Mouse (Mus musculus): Measurements from ENCODE around the gene Rnf220. TPM values are rescaled to one million over a fixed set of nuclear protein-coding genes. Genes with fewer than 3 reads are reported as not detected.

The Rnf220 gene
- polyA plus RNA-seq, 1 experiment from 2014 or later, result 73.3 TPM

GRCm38 (mm10) chr4:117367365-117367764, 129.5 kb downstream of the Rnf220 start:
- WGBS, result 91% methylated on average over 19 of the region's 19 CpGs
- H3K4me3 ChIP-seq, result no peak overlapping the region
- no peak overlapping the region for H3K4me2 ChIP-seq
- no peaks in the 10 kb centered on the region for H3K9me3 ChIP-seq
- H3K9ac ChIP-seq, result no peak overlapping the region
- H3K4me1 ChIP-seq, result no peaks in the 10 kb centered on the region
- H3K27me3 ChIP-seq, result no peaks in the 10 kb centered on the region
- no peak for ATAC-seq (ENCODE audit: borderline replicate concordance, extremely low read depth, low FRiP score, low TSS enrichment)
- no peak overlapping the region for H3K27ac ChIP-seq
- H3K36me3 ChIP-seq, result no peaks in the 10 kb centered on the region

GRCm38 (mm10) chr4:117362085-117362484, 134.8 kb downstream of the Rnf220 start:
- H3K27me3 ChIP-seq, result no peaks in the 10 kb centered on the region
- no peaks in the 10 kb centered on the region for H3K9me3 ChIP-seq
- no peak for ATAC-seq (ENCODE audit: borderline replicate concordance, extremely low read depth, low FRiP score, low TSS enrichment)
- H3K27ac ChIP-seq, result no peak overlapping the region
- no peak overlapping the region for H3K4me3 ChIP-seq
- 50% methylated on average over 5 of the region's 5 CpGs for WGBS
- no peak overlapping the region for H3K4me2 ChIP-seq
- H3K4me1 ChIP-seq, result peaks cover 8% of the 10 kb centered on the region; the same call in 1 of the 2 replicates
- no peak overlapping the region for H3K9ac ChIP-seq
- H3K36me3 ChIP-seq, result no peaks in the 10 kb centered on the region

GRCm38 (mm10) chr4:117361558-117361873, 135.3 kb downstream of the Rnf220 start:
- Histone ChIP-seq H3K9ac (no peak overlapping the region), H3K36me3 (no peaks in the 10 kb centered on the region), H3K4me1 (peaks cover 8% of the 10 kb centered on the region; the same call in 1 of the 2 replicates), H3K4me3 (no peak overlapping the region), H3K9me3 (no peaks in the 10 kb centered on the region), H3K27ac (no peak overlapping the region), H3K27me3 (no peaks in the 10 kb centered on the region), H3K4me2 (no peak overlapping the region)
- WGBS, result 46% methylated on average over 7 of the region's 7 CpGs
- ATAC-seq (ENCODE audit: borderline replicate concordance, extremely low read depth, low FRiP score, low TSS enrichment), result no peak

GRCm38 (mm10) chr4:117360713-117361557, 135.9 kb downstream of the Rnf220 start:
- no peak for ATAC-seq (ENCODE audit: borderline replicate concordance, extremely low read depth, low FRiP score, low TSS enrichment)

GRCm38 (mm10) chr4:117359803-117360382, 137.0 kb downstream of the Rnf220 start:
- Histone ChIP-seq H3K27ac (no peak overlapping the region), H3K9me3 (no peaks in the 10 kb centered on the region), H3K36me3 (no peaks in the 10 kb centered on the region), H3K4me2 (no peak overlapping the region), H3K9ac (no peak overlapping the region), H3K4me3 (no peak overlapping the region), H3K27me3 (no peaks in the 10 kb centered on the region), H3K4me1 (peaks cover 14% of the 10 kb centered on the region; the same call in 1 of the 2 replicates)
- WGBS, result 69% methylated on average over 17 of the region's 17 CpGs
- ATAC-seq (ENCODE audit: borderline replicate concordance, extremely low read depth, low FRiP score, low TSS enrichment), result no peak

More at GRCm38 (mm10) chr4:117360713-117361557, 135.9 kb downstream of the Rnf220 start:
- H3K36me3 ChIP-seq, result no peaks in the 10 kb centered on the region
- H3K9ac ChIP-seq, result no peak overlapping the region
- no peak overlapping the region for H3K27ac ChIP-seq
- no peaks in the 10 kb centered on the region for H3K27me3 ChIP-seq
- H3K9me3 ChIP-seq, result no peaks in the 10 kb centered on the region
- no peak overlapping the region for H3K4me2 ChIP-seq
- peaks cover 9% of the 10 kb centered on the region; the same call in 1 of the 2 replicates for H3K4me1 ChIP-seq
- 48% methylated on average over 16 of the region's 16 CpGs for WGBS
- H3K4me3 ChIP-seq, result no peak overlapping the region

GRCm38 (mm10) chr4:117357917-117358316, 138.9 kb downstream of the Rnf220 start:
- 56% methylated on average over 7 of the region's 7 CpGs for WGBS
- ATAC-seq (ENCODE audit: borderline replicate concordance, extremely low read depth, low FRiP score, low TSS enrichment), result no peak
- peaks cover 14% of the 10 kb centered on the region; the same call in 1 of the 2 replicates for H3K4me1 ChIP-seq
- H3K27ac ChIP-seq, result no peak overlapping the region
- H3K4me2 ChIP-seq, result no peak overlapping the region
- no peaks in the 10 kb centered on the region for H3K9me3 ChIP-seq
- H3K36me3 ChIP-seq, result no peaks in the 10 kb centered on the region
- H3K9ac ChIP-seq, result no peak overlapping the region
- no peak overlapping the region for H3K4me3 ChIP-seq
- no peaks in the 10 kb centered on the region for H3K27me3 ChIP-seq

- Histone ChIP-seq H3K4me2 (no peak overlapping the region), H3K36me3 (no peaks in the 10 kb centered on the region), H3K9me3 (no peaks in the 10 kb centered on the region), H3K4me3 (no peak overlapping the region), H3K9ac (no peak overlapping the region), H3K27ac (peak overlapping the region; percentile 32; the same call in 1 of the 2 replicates), H3K27me3 (no peaks in the 10 kb centered on the region), H3K4me1 (peaks cover 14% of the 10 kb centered on the region; the same call in 1 of the 2 replicates)
- WGBS, result 73% methylated on average over 5 of the region's 5 CpGs
- ATAC-seq (ENCODE audit: borderline replicate concordance, extremely low read depth, low FRiP score, low TSS enrichment), result no peak
These were observed 139.7 kb downstream of the Rnf220 start for GRCm38 (mm10) chr4:117357104-117357503.

- Histone ChIP-seq H3K9me3 (no peaks in the 10 kb centered on the region), H3K4me2 (no peak overlapping the region), H3K36me3 (no peaks in the 10 kb centered on the region), H3K27ac (peak overlapping the region; percentile 32), H3K9ac (no peak overlapping the region), H3K4me3 (no peak overlapping the region), H3K4me1 (peaks cover 13% of the 10 kb centered on the region; the same call in 1 of the 2 replicates), H3K27me3 (no peaks in the 10 kb centered on the region)
- WGBS, result 37% methylated on average over 2 of the region's 2 CpGs
- 0 out of 2 replicates have a peak, but pooled peaks have one; percentile 13 for ATAC-seq (ENCODE audit: borderline replicate concordance, extremely low read depth, low FRiP score, low TSS enrichment)
These were observed 140.6 kb downstream of the Rnf220 start for GRCm38 (mm10) chr4:117356223-117356622.

GRCm38 (mm10) chr4:117354651-117355050, 142.2 kb downstream of the Rnf220 start:
- ATAC-seq (ENCODE audit: borderline replicate concordance, extremely low read depth, low FRiP score, low TSS enrichment), result no peak
- Histone ChIP-seq H3K27ac (no peak overlapping the region), H3K4me1 (0 out of 2 replicates have a peak, but pooled peaks cover 6% of the 10 kb centered on the region), H3K4me2 (no peak overlapping the region), H3K9me3 (no peaks in the 10 kb centered on the region), H3K27me3 (no peaks in the 10 kb centered on the region), H3K4me3 (no peak overlapping the region), H3K9ac (no peak overlapping the region), H3K36me3 (no peaks in the 10 kb centered on the region)
- 67% methylated on average over 6 of the region's 6 CpGs for WGBS

GRCm38 (mm10) chr4:117352957-117353356, 143.9 kb downstream of the Rnf220 start:
- Histone ChIP-seq H3K36me3 (no peaks in the 10 kb centered on the region), H3K4me3 (no peak overlapping the region), H3K27ac (no peak overlapping the region), H3K27me3 (no peaks in the 10 kb centered on the region), H3K4me2 (no peak overlapping the region), H3K9ac (no peak overlapping the region), H3K9me3 (no peaks in the 10 kb centered on the region), H3K4me1 (0 out of 2 replicates have a peak, but pooled peaks cover 6% of the 10 kb centered on the region)
- WGBS, result 64% methylated on average over 9 of the region's 9 CpGs
- no peak for ATAC-seq (ENCODE audit: borderline replicate concordance, extremely low read depth, low FRiP score, low TSS enrichment)

- 74% methylated on average over 5 of the region's 5 CpGs for WGBS
- Histone ChIP-seq H3K27ac (no peak overlapping the region), H3K9ac (no peak overlapping the region), H3K4me1 (0 out of 2 replicates have a peak, but pooled peaks cover 6% of the 10 kb centered on the region), H3K9me3 (no peaks in the 10 kb centered on the region), H3K4me3 (no peak overlapping the region), H3K36me3 (no peaks in the 10 kb centered on the region), H3K4me2 (no peak overlapping the region), H3K27me3 (no peaks in the 10 kb centered on the region)
- ATAC-seq (ENCODE audit: borderline replicate concordance, extremely low read depth, low FRiP score, low TSS enrichment), result no peak
These were observed 144.8 kb downstream of the Rnf220 start for GRCm38 (mm10) chr4:117352071-117352470.

- ATAC-seq (ENCODE audit: borderline replicate concordance, extremely low read depth, low FRiP score, low TSS enrichment), result no peak
- no peak overlapping the region for H3K4me3 ChIP-seq
- H3K36me3 ChIP-seq, result no peaks in the 10 kb centered on the region
- H3K27ac ChIP-seq, result no peak overlapping the region
- H3K4me1 ChIP-seq, result 0 out of 2 replicates have a peak, but pooled peaks cover 4% of the 10 kb centered on the region
- no peaks in the 10 kb centered on the region for H3K9me3 ChIP-seq
- 61% methylated on average over 12 of the region's 12 CpGs for WGBS
- H3K4me2 ChIP-seq, result no peak overlapping the region
- no peaks in the 10 kb centered on the region for H3K27me3 ChIP-seq
- H3K9ac ChIP-seq, result no peak overlapping the region
These were observed 146.6 kb downstream of the Rnf220 start for GRCm38 (mm10) chr4:117350139-117350693.
